Mouse (Mus musculus): Measurements from ENCODE around the gene Smoc1. TPM values are rescaled to one million over a fixed set of nuclear protein-coding genes. Genes with fewer than 3 reads are reported as not detected.

Smoc1 gene
- polyA plus RNA-seq, 1 experiment from 2014 or later = 2.3 TPM

- Histone ChIP-seq H3K9ac (no peak overlapping the region), H3K4me2 (no peak overlapping the region), H3K4me3 (replicated peaks) (no peak overlapping the region), H3K9me3 (replicated peaks) (no peaks in the 10 kb centered on the region), H3K27ac (no peak overlapping the region), H3K4me1 (no peaks in the 10 kb centered on the region), H3K36me3 (no peaks in the 10 kb centered on the region), H3K27me3 (no peaks in the 10 kb centered on the region)
- WGBS = 64% methylated on average over 2 of the region's 2 CpGs
- ATAC-seq (replicated peaks; ENCODE audit: low FRiP score) = no peak
These were observed 196.7 kb downstream of the Smoc1 start for GRCm38 (mm10) chr12:81223276-81223675.

GRCm38 (mm10) chr12:81224843-81225242, 198.2 kb downstream of the Smoc1 start:
- no peaks in the 10 kb centered on the region for H3K4me1 ChIP-seq

GRCm38 (mm10) chr12:81225966-81226577, 199.5 kb downstream of the Smoc1 start:
- ATAC-seq (replicated peaks; ENCODE audit: low FRiP score) = no peak
- WGBS = 25% methylated on average over 6 of the region's 6 CpGs
- no peak overlapping the region for H3K4me2 ChIP-seq

More at GRCm38 (mm10) chr12:81224843-81225242, 198.2 kb downstream of the Smoc1 start:
- no peaks in the 10 kb centered on the region for H3K9me3 ChIP-seq (replicated peaks)
- no peak overlapping the region for H3K9ac ChIP-seq
- no peaks in the 10 kb centered on the region for H3K36me3 ChIP-seq
- H3K27ac ChIP-seq = no peak overlapping the region
- no peak overlapping the region for H3K4me2 ChIP-seq
- H3K4me3 ChIP-seq (replicated peaks) = no peak overlapping the region
- WGBS = 82% methylated on average over 2 of the region's 2 CpGs
- no peak for ATAC-seq (replicated peaks; ENCODE audit: low FRiP score)
- no peaks in the 10 kb centered on the region for H3K27me3 ChIP-seq

GRCm38 (mm10) chr12:81226590-81226989, 200.0 kb downstream of the Smoc1 start:
- Histone ChIP-seq H3K36me3 (no peaks in the 10 kb centered on the region), H3K27me3 (no peaks in the 10 kb centered on the region), H3K4me3 (replicated peaks) (no peak overlapping the region), H3K4me2 (no peak overlapping the region), H3K9ac (no peak overlapping the region), H3K27ac (no peak overlapping the region), H3K9me3 (replicated peaks) (no peaks in the 10 kb centered on the region), H3K4me1 (no peaks in the 10 kb centered on the region)
- no peak for ATAC-seq (replicated peaks; ENCODE audit: low FRiP score)
- 53% methylated on average over 3 of the region's 3 CpGs for WGBS

More at GRCm38 (mm10) chr12:81225966-81226577, 199.5 kb downstream of the Smoc1 start:
- no peaks in the 10 kb centered on the region for H3K36me3 ChIP-seq
- no peaks in the 10 kb centered on the region for H3K27me3 ChIP-seq
- H3K4me3 ChIP-seq (replicated peaks) = no peak overlapping the region
- H3K9ac ChIP-seq = no peak overlapping the region
- no peak overlapping the region for H3K27ac ChIP-seq
- H3K9me3 ChIP-seq (replicated peaks) = no peaks in the 10 kb centered on the region
- no peaks in the 10 kb centered on the region for H3K4me1 ChIP-seq

GRCm38 (mm10) chr12:81227767-81228460, 201.3 kb downstream of the Smoc1 start:
- no peaks in the 10 kb centered on the region for H3K27me3 ChIP-seq
- no peaks in the 10 kb centered on the region for H3K9me3 ChIP-seq (replicated peaks)
- no peak overlapping the region for H3K27ac ChIP-seq
- no peak overlapping the region for H3K4me2 ChIP-seq
- WGBS = 66% methylated on average over 5 of the region's 5 CpGs
- H3K36me3 ChIP-seq = no peaks in the 10 kb centered on the region
- H3K4me1 ChIP-seq = no peaks in the 10 kb centered on the region
- H3K4me3 ChIP-seq (replicated peaks) = no peak overlapping the region
- ATAC-seq (replicated peaks; ENCODE audit: low FRiP score) = no peak
- H3K9ac ChIP-seq = no peak overlapping the region

GRCm38 (mm10) chr12:81233746-81234380, 207.3 kb downstream of the Smoc1 start:
- Histone ChIP-seq H3K4me1 (no peaks in the 10 kb centered on the region), H3K36me3 (no peaks in the 10 kb centered on the region), H3K9me3 (replicated peaks) (no peaks in the 10 kb centered on the region), H3K27ac (no peak overlapping the region), H3K4me3 (replicated peaks) (no peak overlapping the region), H3K4me2 (no peak overlapping the region), H3K9ac (no peak overlapping the region), H3K27me3 (no peaks in the 10 kb centered on the region)
- 94% methylated on average over 1 of the region's 1 CpGs for WGBS
- no peak for ATAC-seq (replicated peaks; ENCODE audit: low FRiP score)

GRCm38 (mm10) chr12:81235456-81236330, 209.1 kb downstream of the Smoc1 start:
- Histone ChIP-seq H3K27ac (no peak overlapping the region), H3K9me3 (replicated peaks) (no peaks in the 10 kb centered on the region), H3K9ac (no peak overlapping the region), H3K27me3 (no peaks in the 10 kb centered on the region), H3K4me2 (no peak overlapping the region), H3K4me1 (no peaks in the 10 kb centered on the region), H3K36me3 (no peaks in the 10 kb centered on the region), H3K4me3 (replicated peaks) (no peak overlapping the region)
- no peak for ATAC-seq (replicated peaks; ENCODE audit: low FRiP score)
- WGBS = 84% methylated on average over 10 of the region's 10 CpGs

Small RNA genes lying within 50 kb of the gene (microRNA-seq; reads per million reads assigned to microRNA genes)
- gene Mir3067 = not detected

Other genes with a start within 250 kb of the Smoc1 start
- gene Susd6, start 236.3 kb upstream of the Smoc1 start, polyA plus RNA-seq (2015; fragmentation: Nextera tagmentation; extraction: Ambion mirVana) = 15.2 and 15.6 TPM in 2 replicates
- 593 and 603 TPM in 2 replicates for gene Srsf5, start 81.3 kb upstream of the Smoc1 start, polyA plus RNA-seq (2015; fragmentation: Nextera tagmentation; extraction: Ambion mirVana)
- 0.82 and 0.96 TPM in 2 replicates for gene Slc10a1, start 58.1 kb upstream of the Smoc1 start, polyA plus RNA-seq (2015; fragmentation: Nextera tagmentation; extraction: Ambion mirVana)

Measured in kidney, embryonic 15.5 days (tissue).